Mouse (Mus musculus) cerebellum, adult 2 months (tissue): Measurements from ENCODE around the gene Nsmce1.

Experiments used
- CTCF ChIP-seq: fragments of 200-500 bp; IDR thresholded peaks from 2 replicates; pipeline ENCODE4 v1.5.1; 2011; ENCODE audit warnings: low read depth, mild to moderate bottlenecking, control low read depth, low read length, moderate library complexity, borderline replicate concordance; ENCODE audit not compliant: insufficient read depth
- POLR2A ChIP-seq: fragments of 200-500 bp; IDR thresholded peaks from 2 replicates; pipeline ENCODE4 v1.6.1; 2011; ENCODE audit warnings: low read length, control low read depth, borderline replicate concordance; ENCODE audit not compliant: insufficient read depth

DNA sequence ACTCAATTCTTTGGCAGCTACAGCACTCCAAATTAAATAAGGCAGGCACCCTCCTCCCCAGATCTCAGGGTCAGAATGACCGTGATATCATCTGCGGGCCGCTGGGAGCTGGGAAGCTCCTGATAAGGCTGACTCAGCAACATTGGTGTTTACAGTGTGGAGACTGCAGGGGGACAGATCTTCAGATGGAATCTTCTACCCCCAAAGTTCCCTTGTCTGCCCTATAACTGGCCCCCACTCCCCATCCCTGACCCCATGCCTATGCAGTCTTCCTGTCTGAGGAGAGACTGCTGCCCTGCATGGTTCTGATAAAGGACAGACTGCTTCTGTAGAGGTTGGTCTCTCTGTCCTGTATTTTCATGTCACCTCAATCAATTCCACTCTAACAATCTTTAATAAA is 31.7 kb upstream of the Nsmce1 start:
- TF ChIP-seq POLR2A (no peak), CTCF (no peak)
